ENCODE assay signal across 15 mouse cellular contexts in the genomic region with DNA sequence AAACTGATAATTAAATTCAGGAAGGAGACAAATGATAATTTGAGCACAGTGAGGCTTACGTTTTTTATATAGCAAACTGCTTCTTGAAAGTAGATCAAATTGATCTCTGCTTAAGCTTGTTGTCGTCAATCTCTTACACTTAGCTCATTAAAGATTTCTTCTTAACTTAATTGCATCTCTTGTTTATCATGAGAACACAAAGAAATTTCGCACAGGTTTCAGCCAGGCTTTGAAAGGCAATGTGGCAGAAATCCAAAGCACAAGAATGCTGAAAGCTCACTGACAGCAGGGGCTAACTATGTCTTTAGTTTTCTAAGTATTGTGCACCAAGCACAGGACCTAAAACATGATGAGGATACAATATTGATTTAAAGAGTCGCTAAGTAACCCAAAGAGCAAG.
"Had no signal": no experiment of that assay in that cellular context is flagged by ENCODE, and none has a peak within 500 bp of the region (broad histone marks: within the 10 kb centered on the region; RNA-seq: fewer than 3 reads in every experiment).

No protein-coding gene starts in this region.

- ATAC-seq: lung, postnatal 0 days had no signal

- H3K4me2 ChIP-seq: liver, embryonic 13.5 days; midbrain, embryonic 11.5 days; neural tube, embryonic 12.5 days had no signal

- H3K27ac ChIP-seq: layer of hippocampus, adult 2 months; liver, embryonic 13.5 days; neural tube, embryonic 12.5 days had no signal

- DNase-seq: kidney, adult 18-20 months; kidney, postnatal 14 days; layer of hippocampus, adult 9-11 months; liver, embryonic 13.5 days; lung, adult 2 months; midbrain, embryonic 14.5 days; retina, postnatal 1 day; right cerebral cortex, postnatal 25 days; spleen, adult 18-20 months; thymus, adult 18-20 months; thymus, postnatal 36 days had no signal

- H3K36me3 ChIP-seq: liver, embryonic 13.5 days; neural tube, embryonic 12.5 days had no signal

- H3K9me3 ChIP-seq: liver, embryonic 13.5 days; neural tube, embryonic 12.5 days had no signal

- H3K4me3 ChIP-seq: layer of hippocampus, adult 2 months; liver, embryonic 13.5 days; neural tube, embryonic 12.5 days had no signal

- H3K4me1 ChIP-seq: liver, embryonic 13.5 days; neural tube, embryonic 12.5 days had no signal

- H3K27me3 ChIP-seq: liver, embryonic 13.5 days; neural tube, embryonic 12.5 days had no signal

- H3K9ac ChIP-seq: liver, embryonic 13.5 days; neural tube, embryonic 12.5 days had no signal
